Mouse (Mus musculus): ENCODE data around the gene Ttc39a. TPM values are rescaled to one million over a fixed set of nuclear protein-coding genes. Genes with fewer than 3 reads are reported as not detected.

The Ttc39a gene
- polyA plus RNA-seq, 1 experiment: 183 TPM

GRCm38 (mm10) chr4:109410681-109411376, 4.4 kb downstream of the Ttc39a start:
- no peak for TF ChIP-seq POLR2A (IDR thresholded peaks at IDR 0.05; ENCODE audit: control insufficient read depth, low read depth, low read length)
- no peak for TF ChIP-seq CTCF (IDR thresholded peaks at IDR 0.05; ENCODE audit: control insufficient read depth, insufficient read depth, insufficient replicate concordance, low read depth, low read length)
- no peaks in the 10 kb centered on the region for H3K27me3 ChIP-seq (ENCODE audit: control insufficient read depth, insufficient read depth, low read length)
- no peak overlapping the region for H3K27ac ChIP-seq (ENCODE audit: control insufficient read depth, insufficient read depth, low read depth, low read length)
- no peak overlapping the region for H3K4me3 ChIP-seq (ENCODE audit: control insufficient read depth, low read depth, low read length)
- H3K4me1 ChIP-seq (ENCODE audit: control insufficient read depth, insufficient read depth, low read length): peaks cover 12% of the 10 kb centered on the region
- no peaks in the 10 kb centered on the region for H3K36me3 ChIP-seq (ENCODE audit: control insufficient read depth, insufficient read depth, low read length)

DNA sequence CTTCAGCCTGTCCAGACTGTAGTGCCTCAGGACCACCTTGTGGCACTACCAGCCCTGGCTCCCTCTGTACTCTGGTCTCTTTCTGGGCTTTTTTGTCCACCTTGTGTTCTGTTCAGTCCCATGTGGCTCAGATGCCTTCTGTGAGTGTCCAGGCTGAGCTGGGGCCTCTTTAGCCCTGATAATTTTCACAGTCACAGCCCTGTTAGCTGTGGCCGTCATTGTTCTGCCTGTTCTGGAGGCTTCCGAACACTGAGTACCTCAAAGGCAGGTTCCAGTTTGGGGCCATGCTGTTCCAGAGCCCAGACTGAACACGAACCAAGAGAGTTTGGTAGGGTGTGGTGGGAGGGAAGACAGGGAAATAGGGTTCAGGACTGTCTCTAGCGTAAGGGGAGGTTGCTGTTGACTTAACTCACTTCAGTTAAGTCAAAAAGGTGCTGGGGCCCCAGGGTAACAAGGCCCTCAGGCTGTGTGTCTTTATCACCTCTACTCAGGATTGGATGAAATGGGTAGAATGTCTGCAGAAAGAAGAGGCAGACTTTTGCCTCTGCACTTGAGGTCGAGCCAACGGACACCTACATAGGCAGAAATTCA, 5.0 kb downstream of the Ttc39a start:
- TF ChIP-seq POLR2A (IDR thresholded peaks at IDR 0.05; ENCODE audit: control insufficient read depth, low read depth, low read length) (no peak), CTCF (IDR thresholded peaks at IDR 0.05; ENCODE audit: control insufficient read depth, insufficient read depth, insufficient replicate concordance, low read depth, low read length) (no peak)
- H3K27ac ChIP-seq (ENCODE audit: control insufficient read depth, insufficient read depth, low read depth, low read length): no peak overlapping the region
- peaks cover 8% of the 10 kb centered on the region for H3K4me1 ChIP-seq (ENCODE audit: control insufficient read depth, insufficient read depth, low read length)
- no peak overlapping the region for H3K4me3 ChIP-seq (ENCODE audit: control insufficient read depth, low read depth, low read length)
- no peaks in the 10 kb centered on the region for H3K36me3 ChIP-seq (ENCODE audit: control insufficient read depth, insufficient read depth, low read length)
- no peaks in the 10 kb centered on the region for H3K27me3 ChIP-seq (ENCODE audit: control insufficient read depth, insufficient read depth, low read length)

GRCm38 (mm10) chr4:109412233-109412632, 5.8 kb downstream of the Ttc39a start:
- peaks cover 3% of the 10 kb centered on the region for H3K4me1 ChIP-seq (ENCODE audit: control insufficient read depth, insufficient read depth, low read length)
- no peaks in the 10 kb centered on the region for H3K36me3 ChIP-seq (ENCODE audit: control insufficient read depth, insufficient read depth, low read length)
- TF ChIP-seq CTCF (IDR thresholded peaks at IDR 0.05; ENCODE audit: control insufficient read depth, insufficient read depth, insufficient replicate concordance, low read depth, low read length): no peak
- TF ChIP-seq POLR2A (IDR thresholded peaks at IDR 0.05; ENCODE audit: control insufficient read depth, low read depth, low read length): no peak
- H3K27ac ChIP-seq (ENCODE audit: control insufficient read depth, insufficient read depth, low read depth, low read length): no peak overlapping the region
- no peaks in the 10 kb centered on the region for H3K27me3 ChIP-seq (ENCODE audit: control insufficient read depth, insufficient read depth, low read length)
- no peak overlapping the region for H3K4me3 ChIP-seq (ENCODE audit: control insufficient read depth, low read depth, low read length)

DNA sequence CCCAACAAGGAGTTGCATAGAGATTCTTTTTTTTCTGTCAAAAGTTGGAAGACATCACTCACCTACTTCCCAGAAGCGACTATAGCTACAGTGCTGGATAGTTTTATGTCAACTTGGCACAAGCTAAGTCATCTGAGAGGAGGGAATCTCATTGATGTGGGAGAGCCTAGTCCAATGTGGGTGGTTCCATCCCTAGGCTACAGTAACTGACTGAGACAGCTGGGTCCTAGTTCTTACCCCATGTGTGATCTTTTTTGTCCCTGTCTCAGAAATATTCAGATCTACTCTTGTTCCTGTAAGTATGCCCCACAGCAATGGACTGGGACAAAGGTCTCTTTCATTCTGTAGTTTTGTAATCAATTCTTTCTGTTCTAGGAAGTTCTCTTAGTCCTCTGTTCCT, 11.6 kb downstream of the Ttc39a start:
- Histone ChIP-seq H3K27me3 (ENCODE audit: control insufficient read depth, insufficient read depth, low read length) (no peaks in the 10 kb centered on the region), H3K27ac (ENCODE audit: control insufficient read depth, insufficient read depth, low read depth, low read length) (no peak overlapping the region), H3K36me3 (ENCODE audit: control insufficient read depth, insufficient read depth, low read length) (no peaks in the 10 kb centered on the region), H3K4me3 (ENCODE audit: control insufficient read depth, low read depth, low read length) (0 out of 2 replicates have a peak overlapping the region, but pooled peaks have one; percentile 36), H3K4me1 (ENCODE audit: control insufficient read depth, insufficient read depth, low read length) (no peaks in the 10 kb centered on the region; the same call in 1 of the 2 replicates)
- TF ChIP-seq POLR2A (IDR thresholded peaks at IDR 0.05; ENCODE audit: control insufficient read depth, low read depth, low read length): no peak
- no peak for TF ChIP-seq CTCF (IDR thresholded peaks at IDR 0.05; ENCODE audit: control insufficient read depth, insufficient read depth, insufficient replicate concordance, low read depth, low read length)

GRCm38 (mm10) chr4:109419017-109419416, 12.6 kb downstream of the Ttc39a start:
- TF ChIP-seq POLR2A (IDR thresholded peaks at IDR 0.05; ENCODE audit: control insufficient read depth, low read depth, low read length) (no peak), CTCF (IDR thresholded peaks at IDR 0.05; ENCODE audit: control insufficient read depth, insufficient read depth, insufficient replicate concordance, low read depth, low read length) (no peak)

GRCm38 (mm10) chr4:109419563-109419962, 13.1 kb downstream of the Ttc39a start:
- no peak for TF ChIP-seq POLR2A (IDR thresholded peaks at IDR 0.05; ENCODE audit: control insufficient read depth, low read depth, low read length)
- no peaks in the 10 kb centered on the region for H3K36me3 ChIP-seq (ENCODE audit: control insufficient read depth, insufficient read depth, low read length)
- H3K27me3 ChIP-seq (ENCODE audit: control insufficient read depth, insufficient read depth, low read length): no peaks in the 10 kb centered on the region
- H3K4me1 ChIP-seq (ENCODE audit: control insufficient read depth, insufficient read depth, low read length): no peaks in the 10 kb centered on the region; the same call in 1 of the 2 replicates
- peak overlapping the region; percentile 14; the same call in 1 of the 2 replicates for H3K4me3 ChIP-seq (ENCODE audit: control insufficient read depth, low read depth, low read length)
- H3K27ac ChIP-seq (ENCODE audit: control insufficient read depth, insufficient read depth, low read depth, low read length): no peak overlapping the region

More at GRCm38 (mm10) chr4:109419017-109419416, 12.6 kb downstream of the Ttc39a start:
- Histone ChIP-seq H3K27me3 (ENCODE audit: control insufficient read depth, insufficient read depth, low read length) (no peaks in the 10 kb centered on the region), H3K36me3 (ENCODE audit: control insufficient read depth, insufficient read depth, low read length) (no peaks in the 10 kb centered on the region), H3K4me1 (ENCODE audit: control insufficient read depth, insufficient read depth, low read length) (no peaks in the 10 kb centered on the region; the same call in 1 of the 2 replicates), H3K4me3 (ENCODE audit: control insufficient read depth, low read depth, low read length) (peak overlapping the region; percentile 32), H3K27ac (ENCODE audit: control insufficient read depth, insufficient read depth, low read depth, low read length) (no peak overlapping the region)

DNA sequence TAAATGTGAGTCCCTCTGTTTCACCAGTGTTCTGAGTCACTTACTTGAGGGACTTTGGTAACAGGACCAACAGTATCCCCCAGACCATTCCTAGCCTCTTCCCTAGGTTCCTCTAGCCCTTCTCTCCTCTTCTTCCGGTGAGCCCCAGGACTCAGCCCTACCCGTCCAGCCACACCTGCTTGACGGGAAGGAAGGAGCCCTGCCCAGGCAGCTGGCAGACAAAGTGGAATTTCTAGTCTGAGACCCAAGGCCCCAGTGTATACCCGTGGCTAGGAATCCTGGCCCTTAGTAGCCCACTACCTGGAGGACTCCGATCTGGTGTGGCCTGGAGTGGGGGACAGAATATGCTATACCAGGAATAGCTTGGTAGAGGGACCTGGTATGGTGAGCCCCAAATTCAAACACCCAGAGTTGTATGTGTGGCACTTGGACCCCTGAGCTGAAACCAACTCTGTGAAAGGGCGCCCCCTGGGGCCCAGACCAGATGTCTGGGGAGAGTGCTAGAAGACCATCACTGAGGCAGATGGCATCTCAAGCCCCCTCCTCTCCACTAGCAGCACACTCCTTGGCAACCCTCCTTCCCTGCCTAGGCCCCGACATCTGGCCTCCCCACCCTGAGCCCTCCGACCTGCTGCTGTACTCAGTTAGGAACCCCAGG, 13.8 kb downstream of the Ttc39a start:
- H3K4me1 ChIP-seq (ENCODE audit: control insufficient read depth, insufficient read depth, low read length): no peaks in the 10 kb centered on the region
- H3K36me3 ChIP-seq (ENCODE audit: control insufficient read depth, insufficient read depth, low read length): no peaks in the 10 kb centered on the region
- H3K27me3 ChIP-seq (ENCODE audit: control insufficient read depth, insufficient read depth, low read length): no peaks in the 10 kb centered on the region
- H3K4me3 ChIP-seq (ENCODE audit: control insufficient read depth, low read depth, low read length): peak overlapping the region; percentile 11
- TF ChIP-seq POLR2A (IDR thresholded peaks at IDR 0.05; ENCODE audit: control insufficient read depth, low read depth, low read length): no peak
- TF ChIP-seq CTCF (IDR thresholded peaks at IDR 0.05; ENCODE audit: control insufficient read depth, insufficient read depth, insufficient replicate concordance, low read depth, low read length): no peak
- H3K27ac ChIP-seq (ENCODE audit: control insufficient read depth, insufficient read depth, low read depth, low read length): no peak overlapping the region

Measured in testis, adult 2 months (tissue).